Mouse (Mus musculus) layer of hippocampus, postnatal 14 days (tissue): Measurements from ENCODE around the gene Capn2. TPM values are rescaled to one million over a fixed set of nuclear protein-coding genes. Genes with fewer than 3 reads are reported as not detected.

Source experiments
- total RNA-seq, 2 experiments: library from RNA; stranded (reverse); gene quantifications; 2 replicates each; pipeline ENCODE4 v1.2.3; 2021

Capn2 gene
- total RNA-seq, 2 experiments from 2014 or later = 67.8 to 69.2 TPM

Other genes with a start within 250 kb of the Capn2 start
- gene Degs1, start 234.8 kb downstream of the Capn2 start, total RNA-seq = 10 to 100 TPM; 80.8 to 93.6 TPM
- gene Fbxo28, start 176.0 kb downstream of the Capn2 start, total RNA-seq = 10 to 100 TPM; 40.6 to 45.2 TPM
- 10 to 100 TPM; 27.2 to 30.5 TPM for gene Trp53bp2, start 108.4 kb downstream of the Capn2 start, total RNA-seq
- gene Capn8, start 47.4 kb upstream of the Capn2 start, total RNA-seq = not detected
- under 1 TPM; 0.25 to 0.31 TPM for gene Ccdc185, start 231.6 kb upstream of the Capn2 start, total RNA-seq
- gene Susd4, start 246.3 kb upstream of the Capn2 start, total RNA-seq = 100 to 1,000 TPM; 128 to 131 TPM